8 mouse cellular contexts compared by ENCODE assay signal in the genomic region with DNA sequence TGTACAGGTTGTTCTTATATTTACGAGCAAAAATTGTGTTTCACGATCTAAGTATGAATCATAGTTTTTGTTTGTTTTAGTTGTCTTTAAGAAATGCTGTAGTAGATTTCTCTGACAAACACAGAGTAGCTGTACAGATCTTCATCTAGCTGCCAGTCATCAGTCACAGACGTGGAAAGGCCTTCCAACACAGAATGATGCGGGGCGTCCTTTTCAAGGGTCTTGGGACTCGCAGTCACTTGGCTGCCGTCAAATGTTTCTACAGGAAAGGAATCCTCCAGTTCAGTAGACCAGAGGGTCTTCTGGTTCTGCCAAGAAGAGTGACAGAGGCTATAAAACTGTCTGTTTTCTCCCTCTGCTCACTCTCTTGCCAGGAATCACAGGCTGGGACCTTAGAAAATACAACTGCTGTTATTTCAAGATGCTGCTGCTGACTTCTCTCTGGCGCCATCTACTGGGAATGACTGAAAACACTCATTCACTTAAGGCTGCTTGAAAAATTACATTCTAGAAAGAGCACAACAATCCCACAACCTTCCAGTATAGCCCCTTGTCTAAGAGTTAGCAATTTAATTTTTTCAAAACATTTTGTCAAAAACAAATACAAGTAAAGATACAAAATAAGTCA.
DNase-seq lines count a peak whose midpoint lies in the region; ATAC-seq and TF ChIP-seq lines count a peak whose summit lies in the region.

No protein-coding gene starts in this region.

- 70% methylated on average over 8 of the region's 8 CpGs for WGBS in midbrain, postnatal 0 days

- no peak overlapping the region for H3K9ac ChIP-seq in midbrain, postnatal 0 days (replicated peaks; ENCODE audit: low read length, poor library complexity, severe bottlenecking)

- no peak overlapping the region for H3K4me3 ChIP-seq in midbrain, postnatal 0 days (ENCODE audit: low read depth, low read length)

- no peaks in the 10 kb centered on the region for H3K36me3 ChIP-seq in midbrain, postnatal 0 days (ENCODE audit: insufficient read depth, low read length)

- H3K4me2 ChIP-seq in midbrain, postnatal 0 days (ENCODE audit: low read depth, low read length, poor library complexity, severe bottlenecking) = no peak overlapping the region

- peak; percentile 23; the same call in 1 of the 2 replicates for ATAC-seq in midbrain, postnatal 0 days (ENCODE audit: low FRiP score)

- no peak overlapping the region for H3K27ac ChIP-seq in midbrain, postnatal 0 days (ENCODE audit: low read depth, low read length)

- peak; percentile 94 for TF ChIP-seq CTCF in midbrain, postnatal 0 days (IDR thresholded peaks at IDR 0.05)

- H3K27me3 ChIP-seq in midbrain, postnatal 0 days (ENCODE audit: insufficient read depth, low read length) = no peaks in the 10 kb centered on the region

- peak; percentile 1 to 15 for DNase-seq in urinary bladder, adult 18-20 months (ENCODE audit: low spot score in 2 of 2)
- DNase-seq in urinary bladder, postnatal 10 days (ENCODE audit: low spot score) = no peak
- peak; percentile 14 for DNase-seq in cerebellum, adult 11-12 months
- DNase-seq in forelimb bud, embryonic 11.5 days (ENCODE audit: low read depth, low spot score) = peak; percentile 83
- peak; percentile 28 to 44 for DNase-seq in kidney, adult 8-10 months
- peak; percentile 55 for DNase-seq in left cerebral cortex, postnatal 4 days
- DNase-seq in midbrain, postnatal 0 days (ENCODE audit: low spot score) = peak; percentile 88
- DNase-seq in thymus, postnatal 10 days (ENCODE audit: low spot score in 2 of 2) = peak; percentile 37 to 82

- intact Hi-C loops in left cerebral cortex, postnatal 4 days (cut with DNase I) = no loop called here

- no peaks in the 10 kb centered on the region for H3K4me1 ChIP-seq in midbrain, postnatal 0 days (ENCODE audit: insufficient read depth, low read length)

- H3K9me3 ChIP-seq in midbrain, postnatal 0 days (ENCODE audit: low read length) = no peaks in the 10 kb centered on the region
